Mouse (Mus musculus): ENCODE results near the gene Becn1. TPM values are rescaled to one million over a fixed set of nuclear protein-coding genes. Genes with fewer than 3 reads are reported as not detected.
"Not testable (repeated sequence)": the region's sequence is repeated elsewhere in the genome, so short reads cannot be mapped to it uniquely, and the experiment has no call there.

The Becn1 gene
- polyA plus RNA-seq, 1 experiment from 2014 or later, result 128 TPM

- H3K9me3 ChIP-seq; H3K4me3 ChIP-seq; ATAC-seq (ENCODE audit: extremely low read depth, insufficient number of reproducible peaks, low FRiP score, low TSS enrichment); H3K36me3 ChIP-seq; H3K27me3 ChIP-seq (replicated peaks); H3K9ac ChIP-seq: not testable (repeated sequence)
- Histone ChIP-seq H3K4me1 (peaks cover 29% of the 10 kb centered on the region), H3K27ac (replicated peaks) (0 out of 2 replicates have a peak overlapping the region, but pooled peaks have one; percentile 8), H3K4me2 (peak overlapping the region; percentile 11; the same call in 1 of the 2 replicates)
- 61% methylated on average over 6 of the region's 6 CpGs for WGBS
These were observed 28.9 kb upstream of the Becn1 start for GRCm38 (mm10) chr11:101330961-101331360.

DNA sequence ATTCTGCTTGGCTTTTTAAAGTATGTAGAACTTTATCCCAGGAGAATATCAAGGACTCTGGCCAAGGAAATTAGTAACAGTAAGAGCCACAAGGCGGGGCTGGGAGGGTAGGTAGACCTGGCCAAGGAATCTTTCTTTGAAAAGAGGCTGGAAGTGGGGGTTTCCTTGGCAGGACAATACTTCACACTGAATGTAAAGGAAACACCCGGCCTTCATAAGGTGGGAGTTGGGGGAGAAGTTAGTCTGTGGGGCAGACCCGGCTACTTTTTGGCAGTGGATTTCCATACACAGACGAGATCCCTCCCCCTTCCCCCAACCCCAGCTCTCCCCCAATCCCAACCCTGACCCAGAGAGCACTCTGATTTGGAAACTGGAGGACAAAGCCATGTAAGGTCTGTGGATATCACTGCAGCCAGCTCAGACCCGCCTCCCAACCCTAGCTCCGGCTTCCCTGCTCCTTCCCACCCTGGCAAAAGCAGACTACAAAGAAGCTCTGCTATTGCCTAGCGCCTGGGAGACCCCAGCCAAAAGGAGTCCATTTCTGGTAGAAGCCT, 28.4 kb upstream of the Becn1 start, which contains the start of gene Aoc3:
Gene Aoc3 (plus strand): TSS at position 235 of the 554 bp plus-strand sequence.
- 50% methylated on average over 7 of the region's 7 CpGs for WGBS
- Histone ChIP-seq H3K4me1 (peaks cover 29% of the 10 kb centered on the region), H3K27me3 (replicated peaks) (no peaks in the 10 kb centered on the region), H3K9me3 (no peaks in the 10 kb centered on the region), H3K36me3 (peaks cover 9% of the 10 kb centered on the region), H3K4me2 (peak within 1 kb of the TSS; percentile 11; the same call in 1 of the 2 replicates), H3K4me3 (no peak within 1 kb of the TSS), H3K9ac (no peak within 1 kb of the TSS), H3K27ac (replicated peaks) (0 out of 2 replicates have a peak within 1 kb of the TSS, but pooled peaks have one; percentile 8)
- ATAC-seq (ENCODE audit: extremely low read depth, insufficient number of reproducible peaks, low FRiP score, low TSS enrichment), result no peak

GRCm38 (mm10) chr11:101328941-101329635, 27.0 kb upstream of the Becn1 start:
- H3K36me3 ChIP-seq, result peaks cover 23% of the 10 kb centered on the region
- no peak overlapping the region for H3K4me3 ChIP-seq
- no peak overlapping the region for H3K27ac ChIP-seq (replicated peaks)
- no peaks in the 10 kb centered on the region for H3K27me3 ChIP-seq (replicated peaks)
- H3K9ac ChIP-seq, result no peak overlapping the region
- H3K4me1 ChIP-seq, result peaks cover 24% of the 10 kb centered on the region
- H3K9me3 ChIP-seq, result no peaks in the 10 kb centered on the region
- ATAC-seq (ENCODE audit: extremely low read depth, insufficient number of reproducible peaks, low FRiP score, low TSS enrichment), result no peak
- 64% methylated on average over 6 of the region's 6 CpGs for WGBS
- H3K4me2 ChIP-seq, result no peak overlapping the region

GRCm38 (mm10) chr11:101327311-101327710, 25.2 kb upstream of the Becn1 start:
- H3K4me1 ChIP-seq, result peaks cover 24% of the 10 kb centered on the region
- no peak overlapping the region for H3K4me2 ChIP-seq
- no peak overlapping the region for H3K4me3 ChIP-seq
- 46% methylated on average over 3 of the region's 3 CpGs for WGBS
- ATAC-seq (ENCODE audit: extremely low read depth, insufficient number of reproducible peaks, low FRiP score, low TSS enrichment), result no peak
- H3K27ac ChIP-seq (replicated peaks), result no peak overlapping the region
- H3K9ac ChIP-seq, result no peak overlapping the region
- H3K36me3 ChIP-seq, result peaks cover 40% of the 10 kb centered on the region
- no peaks in the 10 kb centered on the region for H3K9me3 ChIP-seq
- H3K27me3 ChIP-seq (replicated peaks), result no peaks in the 10 kb centered on the region

- H3K27me3 ChIP-seq (replicated peaks), result no peaks in the 10 kb centered on the region
- H3K9me3 ChIP-seq, result no peaks in the 10 kb centered on the region
- ATAC-seq (ENCODE audit: extremely low read depth, insufficient number of reproducible peaks, low FRiP score, low TSS enrichment), result no peak
- no peak overlapping the region for H3K27ac ChIP-seq (replicated peaks)
- no peak overlapping the region for H3K4me3 ChIP-seq
- peaks cover 52% of the 10 kb centered on the region for H3K36me3 ChIP-seq
- H3K9ac ChIP-seq, result no peak overlapping the region
- H3K4me1 ChIP-seq, result peaks cover 24% of the 10 kb centered on the region
- H3K4me2 ChIP-seq, result no peak overlapping the region
- WGBS, result 84% methylated on average over 11 of the region's 11 CpGs
These were observed 24.1 kb upstream of the Becn1 start for GRCm38 (mm10) chr11:101326147-101326546.

DNA sequence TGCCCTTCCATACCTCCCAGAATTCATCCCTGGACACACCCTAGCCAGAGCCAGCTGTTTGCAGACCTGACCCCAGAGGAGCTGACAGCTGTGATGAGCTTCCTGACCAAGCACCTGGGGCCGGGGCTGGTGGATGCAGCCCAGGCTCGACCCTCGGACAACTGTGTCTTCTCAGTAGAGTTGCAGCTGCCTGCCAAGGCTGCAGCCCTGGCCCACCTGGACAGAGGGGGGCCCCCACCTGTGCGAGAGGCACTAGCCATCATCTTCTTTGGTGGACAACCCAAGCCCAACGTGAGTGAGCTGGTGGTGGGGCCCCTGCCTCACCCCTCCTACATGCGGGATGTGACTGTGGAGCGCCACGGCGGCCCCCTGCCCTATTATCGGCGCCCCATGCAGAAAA, 23.1 kb upstream of the Becn1 start:
- H3K27ac ChIP-seq (replicated peaks); H3K27me3 ChIP-seq (replicated peaks); H3K4me2 ChIP-seq; H3K9me3 ChIP-seq; H3K4me3 ChIP-seq; H3K9ac ChIP-seq; ATAC-seq (ENCODE audit: extremely low read depth, insufficient number of reproducible peaks, low FRiP score, low TSS enrichment): not testable (repeated sequence)
- H3K36me3 ChIP-seq, result peaks cover 61% of the 10 kb centered on the region
- 89% methylated on average over 11 of the region's 11 CpGs for WGBS
- peaks cover 16% of the 10 kb centered on the region for H3K4me1 ChIP-seq

DNA sequence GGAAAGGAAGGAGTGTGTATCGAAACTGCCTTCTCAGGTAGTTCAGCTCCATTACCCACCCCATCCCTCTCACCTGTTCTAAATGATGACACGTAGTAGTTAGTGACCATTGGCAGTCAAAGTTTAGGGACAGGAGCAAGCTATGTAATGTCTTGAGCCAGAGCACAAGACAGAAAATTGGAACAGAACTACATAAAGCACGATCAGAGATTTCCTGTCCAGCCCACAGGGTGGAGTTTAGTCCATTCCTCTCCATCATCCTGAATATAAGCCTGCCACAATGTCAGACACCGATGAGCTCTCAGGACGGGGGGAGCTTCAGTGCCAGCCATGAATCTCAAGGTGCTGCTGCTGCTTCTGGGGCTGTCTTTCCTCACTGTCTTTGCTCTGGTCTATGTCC, 22.7 kb upstream of the Becn1 start, which contains the start of gene Aoc2:
Gene Aoc2 (plus strand): TSS at position 301 of the 400 bp plus-strand sequence.
- H3K4me3 ChIP-seq, result no peak within 1 kb of the TSS
- 88% methylated on average over 5 of the region's 5 CpGs for WGBS
- peaks cover 16% of the 10 kb centered on the region for H3K4me1 ChIP-seq
- no peak for ATAC-seq (ENCODE audit: extremely low read depth, insufficient number of reproducible peaks, low FRiP score, low TSS enrichment)
- H3K9me3 ChIP-seq, result no peaks in the 10 kb centered on the region
- no peaks in the 10 kb centered on the region for H3K27me3 ChIP-seq (replicated peaks)
- no peak within 1 kb of the TSS for H3K9ac ChIP-seq
- no peak within 1 kb of the TSS for H3K27ac ChIP-seq (replicated peaks)
- H3K36me3 ChIP-seq, result peaks cover 66% of the 10 kb centered on the region
- no peak within 1 kb of the TSS for H3K4me2 ChIP-seq

DNA sequence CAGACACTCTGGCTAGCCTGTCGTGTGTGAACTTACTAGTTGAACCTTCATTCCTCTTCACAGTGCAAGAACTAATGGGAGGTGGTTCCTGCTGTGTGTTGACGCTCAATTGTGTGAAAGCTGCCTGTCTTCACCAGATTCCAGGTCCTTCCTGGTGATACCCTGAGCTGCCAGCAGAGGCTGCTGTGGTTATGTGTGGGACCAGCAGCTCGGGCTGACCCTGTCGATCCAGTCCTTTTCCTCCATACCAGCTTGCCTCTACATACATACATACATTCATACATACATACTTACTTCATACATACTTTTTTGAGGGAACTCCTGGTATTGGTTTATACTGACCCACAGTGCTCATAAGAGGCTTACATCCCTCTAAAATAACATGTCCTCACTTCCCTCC, 21.5 kb upstream of the Becn1 start:
- Histone ChIP-seq H3K27ac (replicated peaks) (no peak overlapping the region), H3K27me3 (replicated peaks) (no peaks in the 10 kb centered on the region), H3K4me1 (peaks cover 8% of the 10 kb centered on the region), H3K9me3 (no peaks in the 10 kb centered on the region), H3K4me3 (no peak overlapping the region), H3K36me3 (peaks cover 77% of the 10 kb centered on the region), H3K4me2 (no peak overlapping the region), H3K9ac (no peak overlapping the region)
- WGBS, result 8% methylated on average over 4 of the region's 4 CpGs
- ATAC-seq (ENCODE audit: extremely low read depth, insufficient number of reproducible peaks, low FRiP score, low TSS enrichment), result no peak

DNA sequence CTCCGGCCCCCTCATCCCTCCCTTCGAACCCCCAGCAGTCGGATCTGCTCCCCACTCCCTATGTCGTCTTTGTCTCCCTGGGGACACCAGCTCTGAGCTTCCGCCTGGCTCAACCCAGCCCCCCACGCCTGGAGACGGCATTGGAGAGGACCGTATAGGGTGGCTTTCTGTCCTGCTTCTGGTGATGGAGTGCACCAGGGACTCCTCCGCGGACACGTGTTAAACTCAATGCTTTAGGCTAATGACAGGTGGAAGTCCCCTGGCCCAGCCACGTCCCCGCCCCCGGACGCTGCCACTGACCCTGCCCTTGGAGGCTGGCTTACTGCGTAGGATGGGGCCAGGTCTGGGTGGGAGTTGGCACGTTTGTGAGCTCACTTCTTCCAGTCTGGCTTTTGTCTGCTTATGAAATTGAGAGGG, 14.4 kb upstream of the Becn1 start:
- Histone ChIP-seq H3K4me2 (peak overlapping the region; percentile 83), H3K36me3 (peaks cover 38% of the 10 kb centered on the region), H3K4me3 (peak overlapping the region; percentile 88), H3K9me3 (no peaks in the 10 kb centered on the region), H3K27me3 (replicated peaks) (no peaks in the 10 kb centered on the region), H3K4me1 (peaks cover 17% of the 10 kb centered on the region), H3K27ac (replicated peaks) (peak overlapping the region; percentile 87), H3K9ac (peak overlapping the region; percentile 97)
- ATAC-seq (ENCODE audit: extremely low read depth, insufficient number of reproducible peaks, low FRiP score, low TSS enrichment), result peak; percentile 52
- WGBS, result 2% methylated on average over 17 of the region's 17 CpGs

DNA sequence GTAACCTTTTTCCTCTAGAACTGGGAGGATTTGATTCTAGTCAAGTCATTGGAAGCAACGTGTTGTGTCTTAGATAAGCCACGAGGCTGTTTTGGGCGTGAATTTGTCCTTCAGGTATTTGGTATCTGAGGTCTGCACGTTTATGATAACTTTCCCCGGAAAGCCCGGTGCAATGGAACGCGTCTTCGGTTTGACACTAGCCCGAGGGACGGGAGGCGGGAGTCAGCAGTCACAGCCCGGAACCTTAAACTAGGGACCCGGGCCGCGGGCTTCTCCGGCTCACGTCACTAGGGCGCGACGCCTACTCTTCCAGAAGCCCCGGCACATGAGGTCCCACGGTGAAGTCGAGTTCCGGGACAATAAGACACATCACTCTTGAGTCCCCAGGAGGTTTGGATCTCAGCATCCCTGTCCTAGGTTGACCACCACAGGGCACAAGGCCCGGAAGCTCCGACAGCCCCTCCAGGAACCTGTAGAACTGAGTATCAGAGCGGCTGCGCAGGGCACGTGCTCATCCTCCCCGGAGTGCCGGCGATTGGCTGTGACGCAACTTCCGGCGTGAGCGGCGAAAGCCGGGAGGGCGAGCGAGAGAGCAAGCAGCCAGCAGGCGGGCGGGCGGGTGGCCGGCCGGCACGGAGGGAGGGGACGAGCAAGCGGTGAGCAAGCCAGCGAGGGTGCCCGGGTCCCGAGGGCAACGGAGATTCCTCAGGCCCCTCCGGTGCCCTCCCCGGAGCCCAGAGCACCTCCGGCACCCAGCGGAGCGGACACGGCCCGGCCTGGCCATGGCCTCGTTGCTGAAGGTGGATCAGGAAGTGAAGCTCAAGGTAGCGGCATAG, 13.8 kb upstream of the Becn1 start, which contains the start of gene Psme3:
Gene Psme3 (plus strand): TSS at position 549 of the 836 bp plus-strand sequence.
- Histone ChIP-seq H3K27ac (replicated peaks) (peak within 1 kb of the TSS; percentile 87), H3K4me3 (peak within 1 kb of the TSS; percentile 88), H3K27me3 (replicated peaks) (no peaks in the 10 kb centered on the region), H3K4me1 (peaks cover 17% of the 10 kb centered on the region), H3K9ac (peak within 1 kb of the TSS; percentile 97), H3K36me3 (peaks cover 32% of the 10 kb centered on the region), H3K9me3 (no peaks in the 10 kb centered on the region), H3K4me2 (peak within 1 kb of the TSS; percentile 83)
- ATAC-seq (ENCODE audit: extremely low read depth, insufficient number of reproducible peaks, low FRiP score, low TSS enrichment), result peak; percentile 83
- WGBS, result under 1% methylated on average over 58 of the region's 62 CpGs

DNA sequence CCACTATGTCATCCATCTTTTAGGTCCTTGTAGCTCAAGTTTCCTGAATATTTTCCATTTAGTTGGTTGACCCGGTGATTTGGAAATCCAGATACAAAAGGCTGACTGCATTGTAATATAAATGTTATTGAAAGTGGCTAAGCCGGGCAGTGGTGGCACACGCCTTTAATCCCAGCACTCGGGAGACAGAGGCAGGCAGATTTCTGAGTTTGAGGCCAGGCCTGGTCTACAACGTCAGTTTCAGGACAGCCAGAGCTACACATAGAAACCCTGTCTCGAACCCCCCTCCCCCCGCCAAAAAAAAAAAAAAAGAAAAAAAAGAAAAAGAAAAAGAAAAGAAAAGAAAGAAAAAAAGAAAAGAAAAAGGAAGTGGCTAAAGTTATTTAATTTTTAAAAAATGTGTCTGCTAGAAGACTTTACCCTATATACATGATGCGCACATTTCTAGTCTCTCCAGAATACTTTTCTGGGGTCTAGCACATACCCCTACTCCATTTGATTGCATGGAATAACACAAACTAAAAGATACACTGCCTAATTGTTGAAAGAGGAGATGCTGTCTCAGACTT, 13.1 kb upstream of the Becn1 start:
- Histone ChIP-seq H3K27ac (replicated peaks) (peak overlapping the region; percentile 87), H3K9me3 (no peaks in the 10 kb centered on the region), H3K27me3 (replicated peaks) (no peaks in the 10 kb centered on the region), H3K4me2 (peak overlapping the region; percentile 83), H3K36me3 (peaks cover 25% of the 10 kb centered on the region), H3K9ac (peak overlapping the region; percentile 97), H3K4me3 (peak overlapping the region; percentile 88), H3K4me1 (peaks cover 17% of the 10 kb centered on the region)
- no peak for ATAC-seq (ENCODE audit: extremely low read depth, insufficient number of reproducible peaks, low FRiP score, low TSS enrichment)
- WGBS, result 79% methylated on average over 8 of the region's 8 CpGs

Measured in heart, embryonic 13.5 days (tissue).